Comparison of ENCODE assay signal across 9 mouse cellular contexts in genomic region chr1:70725655-70726066, GRCm38 (mm10). TPM values are rescaled to one million over a fixed set of nuclear protein-coding genes. Genes with fewer than 3 reads are reported as not detected.
DNase-seq lines count a peak whose midpoint lies in the region; ATAC-seq and TF ChIP-seq lines count a peak whose summit lies in the region.
"Had no signal": no experiment of that assay in that cellular context is flagged by ENCODE, and none has a peak within 500 bp of the region (broad histone marks: within the 10 kb centered on the region; RNA-seq: fewer than 3 reads in every experiment).

Gene Vwc2l, plus strand, starts transcription at chr1:70725715.

- in situ Hi-C loops in ES-E14 (cut with MboI; ENCODE audit: low sequenced_read_pairs in 2 of 2, unreplicated experiment in 2 of 2) = no loop called here

- no peaks in the 10 kb centered on the region for H3K9me3 ChIP-seq in ES-E14 (ENCODE audit: control insufficient read depth, insufficient read depth, low read depth, low read length)
- H3K9me3 ChIP-seq in embryonic facial prominence, embryonic 12.5 days = no peaks in the 10 kb centered on the region
- H3K9me3 ChIP-seq in hindbrain, embryonic 13.5 days = no peaks in the 10 kb centered on the region

- no peak within 1 kb of the TSS for H3K27ac ChIP-seq in ES-E14 (ENCODE audit: insufficient read depth, low read depth, low read length, poor library complexity, severe bottlenecking)
- no peak within 1 kb of the TSS for H3K27ac ChIP-seq in embryonic facial prominence, embryonic 12.5 days
- peak within 1 kb of the TSS; percentile 71 for H3K27ac ChIP-seq in hindbrain, embryonic 13.5 days

- DNase-seq in ES-E14 (ENCODE audit: low read depth, low spot score) (peak; percentile 63), adipocyte (ENCODE audit: low spot score) (peak; percentile 7)
- DNase-seq in layer of hippocampus, adult 9-11 months = peak; percentile 20
- DNase-seq in right cerebral cortex, postnatal 10 days (ENCODE audit: low spot score in 2 of 2) = peak; percentile 78

- peak; percentile 56; the same call in 1 of the 2 replicates for ATAC-seq in embryonic facial prominence, embryonic 12.5 days (ENCODE audit: insufficient number of reproducible peaks, insufficient read depth, low FRiP score, low TSS enrichment)
- ATAC-seq in hindbrain, embryonic 13.5 days (ENCODE audit: low FRiP score) = peak; percentile 83
- ATAC-seq in megakaryocyte progenitor cell, adult 5-6 weeks (replicated peaks; ENCODE audit: poor library complexity) = peak; percentile 63; the same call in 1 of the 2 replicates
- ATAC-seq in erythroblast, adult 5-6 weeks (replicated peaks; ENCODE audit: low FRiP score, poor library complexity, severe bottlenecking) = no peak

- WGBS in embryonic facial prominence, embryonic 12.5 days = 7% methylated on average over 13 of the region's 13 CpGs
- 9% methylated on average over 13 of the region's 13 CpGs for WGBS in hindbrain, embryonic 13.5 days

- H3K36me3 ChIP-seq in ES-E14 (ENCODE audit: control insufficient read depth, insufficient read depth, low read length, poor library complexity, severe bottlenecking) = no peaks in the 10 kb centered on the region
- H3K36me3 ChIP-seq in embryonic facial prominence, embryonic 12.5 days = no peaks in the 10 kb centered on the region
- H3K36me3 ChIP-seq in hindbrain, embryonic 13.5 days = no peaks in the 10 kb centered on the region

- H3K9ac ChIP-seq in ES-E14 (ENCODE audit: insufficient read depth, low read depth, low read length, poor library complexity, severe bottlenecking) = no peak within 1 kb of the TSS
- H3K9ac ChIP-seq in embryonic facial prominence, embryonic 12.5 days = no peak within 1 kb of the TSS
- peak within 1 kb of the TSS; percentile 63 for H3K9ac ChIP-seq in hindbrain, embryonic 13.5 days

- H3K4me1 ChIP-seq in ES-E14 (ENCODE audit: control insufficient read depth in 2 of 2, insufficient read depth in 2 of 2, low read length in 2 of 2, poor library complexity in 1 of 2) = no peaks in the 10 kb centered on the region
- no peaks in the 10 kb centered on the region for H3K4me1 ChIP-seq in embryonic facial prominence, embryonic 12.5 days
- H3K4me1 ChIP-seq in hindbrain, embryonic 13.5 days (replicated peaks) = peaks cover 3% of the 10 kb centered on the region; the same call in 1 of the 2 replicates

- H3K27me3 ChIP-seq in embryonic facial prominence, embryonic 12.5 days = no peaks in the 10 kb centered on the region
- no peaks in the 10 kb centered on the region for H3K27me3 ChIP-seq in hindbrain, embryonic 13.5 days

- H3K4me2 ChIP-seq in embryonic facial prominence, embryonic 12.5 days (replicated peaks) = no peak within 1 kb of the TSS
- peak within 1 kb of the TSS; percentile 58 for H3K4me2 ChIP-seq in hindbrain, embryonic 13.5 days

- no peak within 1 kb of the TSS for H3K4me3 ChIP-seq in ES-E14 (ENCODE audit: insufficient read depth in 1 of 2, low read depth in 1 of 2, low read length in 2 of 2, poor library complexity in 1 of 2, severe bottlenecking in 1 of 2)
- H3K4me3 ChIP-seq in embryonic facial prominence, embryonic 12.5 days = no peak within 1 kb of the TSS
- H3K4me3 ChIP-seq in hindbrain, embryonic 13.5 days = peak within 1 kb of the TSS; percentile 40
- H3K4me3 ChIP-seq: erythroblast, embryonic 14.5 days had no signal

TF ChIP-seq in ES-E14, 5 proteins besides CTCF, POLR2A, EP300 and RAD21:
- TF ChIP-seq HCFC1 (IDR thresholded peaks at IDR 0.05; ENCODE audit: borderline replicate concordance, insufficient read depth, low read length) (no peak), MAFK (IDR thresholded peaks at IDR 0.05; ENCODE audit: insufficient read depth, low read depth, low read length) (no peak), ZC3H11A (IDR thresholded peaks at IDR 0.05; ENCODE audit: borderline replicate concordance, low read depth, low read length) (no peak), CHD2 (IDR thresholded peaks at IDR 0.05; ENCODE audit: low read depth, low read length) (no peak), ZNF384 (IDR thresholded peaks at IDR 0.05; ENCODE audit: low read depth, low read length) (no peak)

RNA-seq across cellular contexts. Expression of gene Vwc2l, which starts in this region (rescaled TPM):
- not detected in 2 replicates for total RNA-seq in ES-E14 (2012; rRNA removed)
- polyA plus RNA-seq in embryonic facial prominence, embryonic 12.5 days (2016; fragmentation: Nextera tagmentation; extraction: Ambion mirVana) = 0.24 and 0.28 TPM in 2 replicates
- 6.2 and 6.5 TPM in 2 replicates for polyA plus RNA-seq in hindbrain, embryonic 13.5 days (2015; fragmentation: Nextera tagmentation; extraction: Ambion mirVana)
- not detected in 2 replicates for total RNA-seq in megakaryocyte progenitor cell, adult 5-6 weeks (2015)
- not detected in 2 replicates for total RNA-seq in megakaryocyte progenitor cell, adult 5-6 weeks (2017)
- not detected in 2 replicates for total RNA-seq in erythroblast, adult 5-6 weeks (2015; ENCODE audit: low replicate concordance)
- total RNA-seq in erythroblast, adult 5-6 weeks (2017; ENCODE audit: low replicate concordance) = not detected in 2 replicates

Comparison
In these comparisons a context has a peak if more than half of its experiments do, and no peak if none do; other contexts are left out.
1. Peak in DNase-seq in ES-E14; RNA of the gene not detected or under 1 TPM.
2. Peak in ATAC-seq in embryonic facial prominence, embryonic 12.5 days; RNA of the gene not detected or under 1 TPM.
3. Peak in ATAC-seq in megakaryocyte progenitor cell, adult 5-6 weeks; RNA of the gene not detected or under 1 TPM.
4. DNase-seq: peak in every context shown above with its lines; median percentile 78 in right cerebral cortex, postnatal 10 days; 63 in ES-E14; 20 in layer of hippocampus, adult 9-11 months; 7 in adipocyte.